In genomic region chr10:18423557-18423956, GRCm38 (mm10) we compare ENCODE assay signal across 21 mouse cellular contexts.
DNase-seq lines count a peak whose midpoint lies in the region; ATAC-seq and TF ChIP-seq lines count a peak whose summit lies in the region.
"Had no signal": no experiment of that assay in that cellular context is flagged by ENCODE, and none has a peak within 500 bp of the region (broad histone marks: within the 10 kb centered on the region; RNA-seq: fewer than 3 reads in every experiment).

No protein-coding gene starts in this region.

- no peak for TF ChIP-seq RAD21 in MEL (IDR thresholded peaks at IDR 0.05; ENCODE audit: low read depth, low read length)

- WGBS in hindbrain, embryonic 10.5 days = 44% methylated on average over 9 of the region's 9 CpGs
- WGBS in hindbrain, embryonic 16.5 days = 40% methylated on average over 9 of the region's 9 CpGs
- 81% methylated on average over 9 of the region's 9 CpGs for WGBS in midbrain, embryonic 10.5 days

- H3K36me3 ChIP-seq in hindbrain, embryonic 10.5 days = peaks cover 53% of the 10 kb centered on the region
- no peaks in the 10 kb centered on the region for H3K36me3 ChIP-seq in hindbrain, embryonic 16.5 days (ENCODE audit: control insufficient read depth, insufficient read depth, low read length)
- H3K36me3 ChIP-seq in MEL (ENCODE audit: control insufficient read depth in 1 of 2, insufficient read depth in 2 of 2, low read length in 2 of 2) = no peaks in the 10 kb centered on the region
- peaks cover 51% of the 10 kb centered on the region for H3K36me3 ChIP-seq in midbrain, embryonic 10.5 days
- H3K36me3 ChIP-seq: midbrain, embryonic 15.5 days had no signal

- no peak for ATAC-seq in hindbrain, embryonic 16.5 days
- ATAC-seq in granulocyte monocyte progenitor cell, adult 5-6 weeks (replicated peaks; ENCODE audit: poor library complexity, severe bottlenecking) = peak; percentile 94
- ATAC-seq: intestine, postnatal 0 days; midbrain, embryonic 15.5 days had no signal

- H3K79me2 ChIP-seq in MEL (ENCODE audit: control insufficient read depth, insufficient read depth, low read length, poor library complexity) = no peaks in the 10 kb centered on the region

- no peak for TF ChIP-seq POLR2A in MEL (IDR thresholded peaks at IDR 0.05; ENCODE audit: control insufficient read depth in 1 of 2, insufficient read depth in 1 of 2, low read depth in 1 of 2, low read length in 2 of 2, poor library complexity in 1 of 2)

- peaks cover 8% of the 10 kb centered on the region for H3K9me3 ChIP-seq in hindbrain, embryonic 10.5 days
- no peaks in the 10 kb centered on the region for H3K9me3 ChIP-seq in hindbrain, embryonic 16.5 days (ENCODE audit: control insufficient read depth, low read length)
- no peaks in the 10 kb centered on the region for H3K9me3 ChIP-seq in MEL (replicated peaks; ENCODE audit: insufficient read depth, low read length)
- H3K9me3 ChIP-seq in midbrain, embryonic 10.5 days (replicated peaks) = peaks cover 20% of the 10 kb centered on the region; the same call in 1 of the 2 replicates
- H3K9me3 ChIP-seq: limb, embryonic 12.5 days; midbrain, embryonic 15.5 days had no signal

- no peak for DNase-seq in hindbrain, embryonic 10.5 days (ENCODE audit: low spot score)
- peak; percentile 16 for DNase-seq in MEL (ENCODE audit: low read depth, low spot score)
- no peak for DNase-seq in right cerebral cortex, adult 2 months (ENCODE audit: low spot score in 2 of 2)
- DNase-seq in adrenal gland, postnatal 14 days = no peak
- DNase-seq in midbrain, embryonic 10.5 days (ENCODE audit: low spot score) = no peak
- DNase-seq: adrenal gland, adult 8-10 months; gastrocnemius, adult 2 months; kidney, postnatal 25 days; layer of hippocampus, postnatal 36 days; lung, adult 2 months; lung, postnatal 14 days; retina, postnatal 1 day had no signal

- H3K27me3 ChIP-seq in hindbrain, embryonic 10.5 days (ENCODE audit: insufficient read depth, poor library complexity, severe bottlenecking) = no peaks in the 10 kb centered on the region
- H3K27me3 ChIP-seq in hindbrain, embryonic 16.5 days (replicated peaks; ENCODE audit: control insufficient read depth, insufficient read depth, low read length) = no peaks in the 10 kb centered on the region
- no peaks in the 10 kb centered on the region for H3K27me3 ChIP-seq in MEL (ENCODE audit: control insufficient read depth in 1 of 2, insufficient read depth in 2 of 2, low read length in 2 of 2)
- no peaks in the 10 kb centered on the region for H3K27me3 ChIP-seq in midbrain, embryonic 10.5 days (ENCODE audit: low read depth, poor library complexity, severe bottlenecking)
- H3K27me3 ChIP-seq: forebrain, embryonic 12.5 days; limb, embryonic 12.5 days; midbrain, embryonic 15.5 days; neural tube, embryonic 12.5 days had no signal

- H3K4me2 ChIP-seq in hindbrain, embryonic 16.5 days (ENCODE audit: low read length) = no peak overlapping the region
- H3K4me2 ChIP-seq: forebrain, embryonic 12.5 days; limb, embryonic 12.5 days; liver, embryonic 11.5 days; midbrain, embryonic 15.5 days; neural tube, embryonic 12.5 days had no signal

- H3K4me3 ChIP-seq in hindbrain, embryonic 10.5 days = no peak overlapping the region
- H3K4me3 ChIP-seq in hindbrain, embryonic 16.5 days (ENCODE audit: low read length) = no peak overlapping the region
- H3K4me3 ChIP-seq in MEL (ENCODE audit: control insufficient read depth in 1 of 2, insufficient read depth in 1 of 2, low read depth in 2 of 2, low read length in 2 of 2) = no peak overlapping the region
- H3K4me3 ChIP-seq in midbrain, embryonic 10.5 days = no peak overlapping the region
- H3K4me3 ChIP-seq: erythroblast, embryonic 14.5 days; forebrain, embryonic 12.5 days; gastrocnemius, adult 2 months; limb, embryonic 12.5 days; midbrain, embryonic 15.5 days; neural tube, embryonic 12.5 days had no signal

- H3K4me1 ChIP-seq in hindbrain, embryonic 10.5 days (replicated peaks) = peaks cover 39% of the 10 kb centered on the region
- peaks cover 14% of the 10 kb centered on the region for H3K4me1 ChIP-seq in hindbrain, embryonic 16.5 days (ENCODE audit: control insufficient read depth, insufficient read depth, low read depth, low read length)
- no peaks in the 10 kb centered on the region for H3K4me1 ChIP-seq in MEL (ENCODE audit: control insufficient read depth in 1 of 2, insufficient read depth in 2 of 2, low read length in 2 of 2)
- peaks cover 31% of the 10 kb centered on the region for H3K4me1 ChIP-seq in midbrain, embryonic 10.5 days

- no peak for TF ChIP-seq CTCF in MEL (IDR thresholded peaks at IDR 0.05 in 2 of 3, conservative IDR thresholded peaks at IDR 0.05 in 1 of 3; ENCODE audit: control insufficient read depth in 1 of 3, insufficient read depth in 1 of 3, low read depth in 2 of 3, low read length in 3 of 3, poor library complexity in 1 of 3, severe bottlenecking in 1 of 3)

- no peak overlapping the region for H3K9ac ChIP-seq in hindbrain, embryonic 16.5 days (ENCODE audit: low read depth, low read length)
- H3K9ac ChIP-seq in MEL (ENCODE audit: control insufficient read depth, low read depth, low read length, poor library complexity, severe bottlenecking) = no peak overlapping the region
- H3K9ac ChIP-seq: forebrain, embryonic 12.5 days; limb, embryonic 12.5 days; midbrain, embryonic 15.5 days; neural tube, embryonic 12.5 days had no signal

- peak overlapping the region; percentile 62 for H3K27ac ChIP-seq in hindbrain, embryonic 10.5 days
- no peak overlapping the region for H3K27ac ChIP-seq in hindbrain, embryonic 16.5 days (ENCODE audit: low read depth, low read length)
- no peak overlapping the region for H3K27ac ChIP-seq in MEL (ENCODE audit: control insufficient read depth, low read depth, low read length)
- H3K27ac ChIP-seq in midbrain, embryonic 10.5 days (replicated peaks) = no peak overlapping the region
- H3K27ac ChIP-seq: forebrain, embryonic 12.5 days; gastrocnemius, adult 2 months; limb, embryonic 12.5 days; midbrain, embryonic 15.5 days; neural tube, embryonic 12.5 days had no signal

- TF ChIP-seq EP300 in MEL (IDR thresholded peaks at IDR 0.05; ENCODE audit: low read depth in 1 of 2, low read length in 2 of 2) = no peak

TF ChIP-seq in MEL, 35 proteins besides CTCF, POLR2A, EP300 and RAD21:
- no peak for TF ChIP-seq USF1 (IDR thresholded peaks at IDR 0.05; ENCODE audit: low read depth, low read length)
- TF ChIP-seq MEF2A (IDR thresholded peaks at IDR 0.05; ENCODE audit: extremely low read depth, insufficient replicate concordance, low read depth, low read length, poor library complexity, severe bottlenecking) = no peak
- no peak for TF ChIP-seq KAT2A (conservative IDR thresholded peaks at IDR 0.05; ENCODE audit: low read depth, low read length)
- TF ChIP-seq ZMIZ1 (IDR thresholded peaks at IDR 0.05; ENCODE audit: low read depth, low read length) = no peak
- no peak for TF ChIP-seq USF2 (IDR thresholded peaks at IDR 0.05; ENCODE audit: borderline replicate concordance in 1 of 2, insufficient read depth in 1 of 2, low read depth in 1 of 2, low read length in 2 of 2)
- TF ChIP-seq ZNF384 (IDR thresholded peaks at IDR 0.05; ENCODE audit: low read depth, low read length) = no peak
- TF ChIP-seq NRF1 (IDR thresholded peaks at IDR 0.05; ENCODE audit: insufficient read depth, low read depth, low read length, poor library complexity, severe bottlenecking) = no peak
- no peak for TF ChIP-seq RCOR1 (IDR thresholded peaks at IDR 0.05; ENCODE audit: low read depth, low read length)
- TF ChIP-seq SIN3A (IDR thresholded peaks at IDR 0.05; ENCODE audit: low read length) = no peak
- TF ChIP-seq POLR2AphosphoS5 (IDR thresholded peaks at IDR 0.05; ENCODE audit: borderline replicate concordance, low read depth, low read length) = no peak
- no peak for TF ChIP-seq MYC (IDR thresholded peaks at IDR 0.05; ENCODE audit: low read depth, low read length)
